Mouse (Mus musculus): ENCODE measurements around the gene Rarres1. TPM values are rescaled to one million over a fixed set of nuclear protein-coding genes. Genes with fewer than 3 reads are reported as not detected.

Rarres1 gene
- 1.2 and 1.8 TPM in 2 replicates for polyA plus RNA-seq (2012; rRNA removed)

GRCm38 (mm10) chr3:67515274-67515801 lies at the start of gene Rarres1:
Gene Rarres1, minus strand, starts transcription at chr3:67515523.

GRCm38 (mm10) chr3:67463450-67464372 lies 51.6 kb downstream of the Rarres1 start, which contains the start of gene Lxn:
Gene Lxn, minus strand, starts transcription at chr3:67463926.

GRCm38 (mm10) chr3:67429999-67430380 lies 85.3 kb downstream of the Rarres1 start, which contains the start of gene Gfm1:
Gene Gfm1, plus strand, starts transcription at chr3:67430096.

Other genes with a start within 250 kb of the Rarres1 start
- 8.9 and 16.0 TPM in 2 replicates for gene Mlf1, start 141.4 kb downstream of the Rarres1 start, polyA plus RNA-seq (2012; rRNA removed)
- gene Gm17402, start 140.4 kb downstream of the Rarres1 start, polyA plus RNA-seq (2012; rRNA removed), result not detected in 2 replicates
- gene Gfm1, start 85.4 kb downstream of the Rarres1 start, polyA plus RNA-seq (2012; rRNA removed), result 26.5 and 27.3 TPM in 2 replicates
- 72.3 and 93.0 TPM in 2 replicates for gene Lxn, start 51.6 kb downstream of the Rarres1 start, polyA plus RNA-seq (2012; rRNA removed)
- gene Mfsd1, start 67.2 kb upstream of the Rarres1 start, polyA plus RNA-seq (2012; rRNA removed), result 23.0 and 24.8 TPM in 2 replicates